Mouse (Mus musculus): Measurements from ENCODE around the gene Fthl17d. TPM values are rescaled to one million over a fixed set of nuclear protein-coding genes. Genes with fewer than 3 reads are reported as not detected.

Gene Fthl17d
- polyA plus RNA-seq, 1 experiment, result not detected

DNA sequence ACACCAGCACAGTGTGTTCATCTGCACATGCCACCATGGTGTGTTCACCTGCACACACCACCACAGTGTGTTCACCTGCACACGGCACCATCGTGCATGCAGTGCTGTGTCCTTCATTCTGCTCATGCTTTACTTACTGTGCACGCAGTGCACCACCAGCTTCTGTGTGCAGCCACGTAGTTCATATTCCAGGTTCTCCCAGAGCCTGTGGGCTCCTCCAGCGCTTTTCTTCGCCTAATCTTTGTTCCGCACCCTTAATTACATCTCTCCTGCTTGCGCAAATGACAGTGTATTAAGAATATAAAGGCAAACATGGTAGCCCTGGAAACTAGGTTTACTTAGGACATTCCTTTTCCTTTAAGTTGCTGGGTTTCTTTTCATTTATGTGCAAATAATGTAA is 42.5 kb downstream of the Fthl17d start:
- Histone ChIP-seq H3K36me3 (ENCODE audit: control insufficient read depth, insufficient read depth) (no peaks in the 10 kb centered on the region), H3K4me2 (ENCODE audit: low read depth) (no peak overlapping the region), H3ac (ENCODE audit: control insufficient read depth, insufficient read length) (no peak overlapping the region), H3K27me3 (ENCODE audit: control insufficient read depth, insufficient read depth, insufficient read length) (no peaks in the 10 kb centered on the region), H3K79me2 (ENCODE audit: control insufficient read depth, insufficient read depth) (no peaks in the 10 kb centered on the region), H3K4me3 (no peak overlapping the region)
- TF ChIP-seq USF1 (IDR thresholded peaks at IDR 0.05; ENCODE audit: low read depth) (no peak), POLR2AphosphoS2 (IDR thresholded peaks at IDR 0.05; ENCODE audit: insufficient read length, low read depth) (no peak), MYOG (IDR thresholded peaks at IDR 0.05; ENCODE audit: control insufficient read depth in 1 of 3, insufficient read depth in 1 of 3, insufficient read length in 2 of 3, low read depth in 2 of 3) (no peak), E2F4 (IDR thresholded peaks at IDR 0.05; ENCODE audit: insufficient read depth) (no peak), CEBPB (IDR thresholded peaks at IDR 0.05; ENCODE audit: insufficient read depth, poor library complexity, severe bottlenecking) (no peak), TCF3 (IDR thresholded peaks at IDR 0.05; ENCODE audit: insufficient read length, low read depth) (no peak), REST (IDR thresholded peaks at IDR 0.05; ENCODE audit: insufficient read depth, insufficient read length) (no peak), SRF (IDR thresholded peaks at IDR 0.05; ENCODE audit: control insufficient read depth, insufficient read length, low read depth) (no peak), MYOD1 (IDR thresholded peaks at IDR 0.05; ENCODE audit: control insufficient read depth in 1 of 3, insufficient read length in 2 of 3, low read depth in 2 of 3) (no peak), POLR2A (IDR thresholded peaks at IDR 0.05; ENCODE audit: insufficient read length, low read depth) (no peak), MAX (IDR thresholded peaks at IDR 0.05; ENCODE audit: low read depth) (no peak), TCF12 (IDR thresholded peaks at IDR 0.05; ENCODE audit: insufficient read depth, poor library complexity, severe bottlenecking) (no peak)

Other genes with a start within 250 kb of the Fthl17d start
- not detected for gene Ssx9, start 238.3 kb downstream of the Fthl17d start, polyA plus RNA-seq (2012; fragmentation: generic; extraction: Trizol)
- gene Ssxb5, start 183.1 kb downstream of the Fthl17d start, polyA plus RNA-seq (2012; fragmentation: generic; extraction: Trizol), result not detected
- not detected for gene Gm6592, start 142.8 kb downstream of the Fthl17d start, polyA plus RNA-seq (2012; fragmentation: generic; extraction: Trizol)
- not detected for gene Gm5751, start 112.5 kb downstream of the Fthl17d start, polyA plus RNA-seq (2012; fragmentation: generic; extraction: Trizol)
- gene B630019K06Rik, start 94.4 kb downstream of the Fthl17d start, polyA plus RNA-seq (2012; fragmentation: generic; extraction: Trizol), result 1.2 TPM
- not detected for gene Fthl17b, start 23.8 kb downstream of the Fthl17d start, polyA plus RNA-seq (2012; fragmentation: generic; extraction: Trizol)
- gene Fthl17c, start 10.2 kb downstream of the Fthl17d start, polyA plus RNA-seq (2012; fragmentation: generic; extraction: Trizol), result not detected
- not detected for gene Fthl17e, start 46.7 kb upstream of the Fthl17d start, polyA plus RNA-seq (2012; fragmentation: generic; extraction: Trizol)
- gene Fthl17f, start 76.3 kb upstream of the Fthl17d start, polyA plus RNA-seq (2012; fragmentation: generic; extraction: Trizol), result not detected
- not detected for gene 4930402K13Rik, start 117.8 kb upstream of the Fthl17d start, polyA plus RNA-seq (2012; fragmentation: generic; extraction: Trizol)
- gene Lancl3, start 213.1 kb upstream of the Fthl17d start, polyA plus RNA-seq (2012; fragmentation: generic; extraction: Trizol), result 0.37 TPM